Mouse (Mus musculus): ENCODE data around the gene Higd1a. TPM values are rescaled to one million over a fixed set of nuclear protein-coding genes. Genes with fewer than 3 reads are reported as not detected.

The Higd1a gene
- polyA plus RNA-seq, 1 experiment = 78.5 TPM

GRCm38 (mm10) chr9:121903476-121904305 lies 45.5 kb upstream of the Higd1a start:
- Histone ChIP-seq H3K36me3 (ENCODE audit: control insufficient read depth, insufficient read depth, low read length, poor library complexity, severe bottlenecking) (no peaks in the 10 kb centered on the region), H3K9me3 (replicated peaks; ENCODE audit: control insufficient read depth, insufficient read depth, low read length, poor library complexity, severe bottlenecking) (no peaks in the 10 kb centered on the region), H3K4me1 (ENCODE audit: control insufficient read depth, insufficient read depth, low read length) (peaks cover 3% of the 10 kb centered on the region), H3K4me3 (ENCODE audit: low read depth, low read length) (no peak overlapping the region), H3K27ac (ENCODE audit: insufficient read depth, low read length) (no peak overlapping the region), H3K27me3 (ENCODE audit: control insufficient read depth, insufficient read depth, low read length, poor library complexity, severe bottlenecking) (no peaks in the 10 kb centered on the region), H3K9ac (ENCODE audit: low read depth, poor library complexity, severe bottlenecking) (no peak overlapping the region)
- TF ChIP-seq POLR2A (IDR thresholded peaks at IDR 0.05; ENCODE audit: insufficient read depth, low read length) (no peak), EP300 (IDR thresholded peaks at IDR 0.05; ENCODE audit: insufficient read depth, low read depth, low read length) (no peak), CTCF (IDR thresholded peaks at IDR 0.05; ENCODE audit: low read depth, low read length) (no peak)

DNA sequence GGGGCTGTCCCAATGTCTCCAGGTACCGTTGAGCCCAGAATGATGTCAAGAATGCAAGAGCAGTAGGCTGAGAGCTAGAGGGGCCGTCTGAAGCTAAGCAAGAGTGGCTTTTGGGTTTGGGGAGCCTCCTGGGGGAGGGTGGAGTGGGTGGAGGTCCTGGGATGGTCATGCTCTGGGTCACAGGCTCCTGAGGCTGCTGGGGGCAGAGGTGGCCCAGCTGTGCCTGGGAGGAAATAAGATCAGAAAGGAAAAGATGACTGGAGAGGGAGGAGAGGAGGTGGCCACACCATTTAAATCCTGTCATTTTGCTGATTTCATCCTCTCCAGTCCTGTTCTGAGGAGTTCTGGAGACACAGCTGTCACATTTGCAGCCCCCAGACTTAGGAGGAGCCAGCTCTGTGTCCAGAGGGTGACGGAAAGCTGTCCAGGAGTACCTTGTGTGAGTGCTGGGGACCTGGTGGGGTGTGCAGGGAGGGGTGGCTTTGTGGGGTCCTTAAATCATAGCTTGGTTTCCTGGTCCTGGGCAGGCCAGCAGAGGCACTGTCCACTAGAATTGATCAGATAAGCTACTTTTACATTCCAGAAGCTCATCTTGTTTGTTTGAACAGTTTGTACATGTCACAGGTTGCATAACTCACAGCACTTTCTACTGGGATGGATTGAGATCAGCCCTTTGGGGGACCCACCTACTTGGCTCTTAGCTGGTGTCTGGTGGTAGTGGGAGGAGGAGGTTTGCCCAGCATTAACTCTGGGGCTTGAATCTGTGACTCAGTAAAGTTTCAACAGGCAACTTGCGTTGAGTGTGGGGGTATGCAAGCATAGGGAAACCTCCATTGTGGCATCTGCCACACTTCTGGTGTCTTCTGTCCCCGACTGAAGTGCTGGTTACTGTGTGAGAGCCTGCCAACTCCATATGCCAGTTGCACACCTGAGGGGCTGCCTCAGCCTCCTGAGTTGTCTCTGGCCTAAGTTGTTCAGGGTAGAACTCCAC lies 43.8 kb upstream of the Higd1a start:
- no peaks in the 10 kb centered on the region for H3K36me3 ChIP-seq (ENCODE audit: control insufficient read depth, insufficient read depth, low read length, poor library complexity, severe bottlenecking)
- H3K9ac ChIP-seq (ENCODE audit: low read depth, poor library complexity, severe bottlenecking) = no peak overlapping the region
- no peak for TF ChIP-seq CTCF (IDR thresholded peaks at IDR 0.05; ENCODE audit: low read depth, low read length)
- no peak for TF ChIP-seq EP300 (IDR thresholded peaks at IDR 0.05; ENCODE audit: insufficient read depth, low read depth, low read length)
- TF ChIP-seq POLR2A (IDR thresholded peaks at IDR 0.05; ENCODE audit: insufficient read depth, low read length) = no peak
- H3K9me3 ChIP-seq (replicated peaks; ENCODE audit: control insufficient read depth, insufficient read depth, low read length, poor library complexity, severe bottlenecking) = no peaks in the 10 kb centered on the region
- H3K27me3 ChIP-seq (ENCODE audit: control insufficient read depth, insufficient read depth, low read length, poor library complexity, severe bottlenecking) = no peaks in the 10 kb centered on the region
- no peak overlapping the region for H3K4me3 ChIP-seq (ENCODE audit: low read depth, low read length)
- no peaks in the 10 kb centered on the region for H3K4me1 ChIP-seq (ENCODE audit: control insufficient read depth, insufficient read depth, low read length)
- H3K27ac ChIP-seq (ENCODE audit: insufficient read depth, low read length) = no peak overlapping the region

DNA sequence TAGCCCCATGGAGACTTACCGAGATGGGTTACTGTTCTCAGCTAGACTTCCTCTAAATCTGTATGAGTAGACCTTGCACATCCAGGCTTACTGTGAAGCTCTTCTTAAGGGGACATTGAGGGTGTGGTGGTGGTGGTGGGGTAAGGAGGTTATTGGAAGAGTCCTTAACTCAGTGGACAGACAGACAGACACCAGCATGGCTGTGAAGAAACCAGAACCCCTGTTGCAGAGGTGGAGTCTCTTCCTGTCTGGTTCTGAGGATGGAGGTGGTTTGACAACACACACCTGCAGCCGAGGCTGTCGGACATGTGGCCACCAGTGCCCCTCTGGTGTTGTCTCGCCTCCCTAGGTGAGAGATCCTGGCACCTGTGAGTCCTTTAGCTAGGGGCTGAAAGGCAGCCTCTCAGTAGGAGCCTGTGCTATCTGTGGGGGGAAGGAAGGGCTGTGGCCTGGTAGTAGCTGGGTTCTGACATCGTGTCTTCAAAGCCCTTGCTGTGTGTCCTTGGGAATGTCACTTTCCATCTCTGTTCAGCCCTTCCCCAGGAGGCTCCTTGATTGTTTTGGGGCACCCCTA lies 42.2 kb upstream of the Higd1a start:
- Histone ChIP-seq H3K9ac (ENCODE audit: low read depth, poor library complexity, severe bottlenecking) (no peak overlapping the region), H3K27ac (ENCODE audit: insufficient read depth, low read length) (no peak overlapping the region), H3K9me3 (replicated peaks; ENCODE audit: control insufficient read depth, insufficient read depth, low read length, poor library complexity, severe bottlenecking) (no peaks in the 10 kb centered on the region), H3K36me3 (ENCODE audit: control insufficient read depth, insufficient read depth, low read length, poor library complexity, severe bottlenecking) (no peaks in the 10 kb centered on the region), H3K4me1 (ENCODE audit: control insufficient read depth, insufficient read depth, low read length) (no peaks in the 10 kb centered on the region), H3K4me3 (ENCODE audit: low read depth, low read length) (no peak overlapping the region), H3K27me3 (ENCODE audit: control insufficient read depth, insufficient read depth, low read length, poor library complexity, severe bottlenecking) (no peaks in the 10 kb centered on the region)
- TF ChIP-seq POLR2A (IDR thresholded peaks at IDR 0.05; ENCODE audit: insufficient read depth, low read length) (no peak), EP300 (IDR thresholded peaks at IDR 0.05; ENCODE audit: insufficient read depth, low read depth, low read length) (no peak), CTCF (IDR thresholded peaks at IDR 0.05; ENCODE audit: low read depth, low read length) (no peak)

- no peaks in the 10 kb centered on the region for H3K36me3 ChIP-seq (ENCODE audit: control insufficient read depth, insufficient read depth, low read length, poor library complexity, severe bottlenecking)
- H3K27me3 ChIP-seq (ENCODE audit: control insufficient read depth, insufficient read depth, low read length, poor library complexity, severe bottlenecking) = no peaks in the 10 kb centered on the region
- no peak overlapping the region for H3K4me3 ChIP-seq (ENCODE audit: low read depth, low read length)
- H3K9me3 ChIP-seq (replicated peaks; ENCODE audit: control insufficient read depth, insufficient read depth, low read length, poor library complexity, severe bottlenecking) = no peaks in the 10 kb centered on the region
- no peaks in the 10 kb centered on the region for H3K4me1 ChIP-seq (ENCODE audit: control insufficient read depth, insufficient read depth, low read length)
- TF ChIP-seq POLR2A (IDR thresholded peaks at IDR 0.05; ENCODE audit: insufficient read depth, low read length) (no peak), CTCF (IDR thresholded peaks at IDR 0.05; ENCODE audit: low read depth, low read length) (no peak), EP300 (IDR thresholded peaks at IDR 0.05; ENCODE audit: insufficient read depth, low read depth, low read length) (no peak)
- no peak overlapping the region for H3K27ac ChIP-seq (ENCODE audit: insufficient read depth, low read length)
- no peak overlapping the region for H3K9ac ChIP-seq (ENCODE audit: low read depth, poor library complexity, severe bottlenecking)
These were observed 41.1 kb upstream of the Higd1a start for GRCm38 (mm10) chr9:121899306-121899705.

DNA sequence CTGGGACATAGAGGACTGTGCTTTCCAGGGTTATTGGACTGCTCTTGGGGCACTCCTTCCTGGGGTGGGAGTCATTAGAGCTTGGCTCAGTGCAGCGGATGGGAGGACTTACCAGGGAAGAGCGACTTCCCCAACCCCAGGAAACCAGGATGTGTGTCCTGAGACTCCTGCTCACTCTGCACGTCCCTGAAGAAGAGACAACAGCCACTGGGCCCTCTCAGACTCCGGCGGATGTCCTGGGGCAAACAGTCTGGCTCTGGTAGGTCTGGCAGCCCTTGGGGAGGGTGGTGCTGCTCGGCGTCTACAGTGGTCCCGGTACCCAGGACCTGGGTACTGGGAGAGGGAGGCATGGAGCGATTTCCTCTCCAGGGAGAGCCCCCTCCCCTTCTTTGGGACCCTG lies 40.1 kb upstream of the Higd1a start, which contains the start of gene Ackr2:
Ackr2 (plus strand) TSS at position 111 of the 400 bp plus-strand sequence.
- Histone ChIP-seq H3K4me3 (ENCODE audit: low read depth, low read length) (no peak within 1 kb of the TSS), H3K4me1 (ENCODE audit: control insufficient read depth, insufficient read depth, low read length) (no peaks in the 10 kb centered on the region), H3K36me3 (ENCODE audit: control insufficient read depth, insufficient read depth, low read length, poor library complexity, severe bottlenecking) (no peaks in the 10 kb centered on the region), H3K27ac (ENCODE audit: insufficient read depth, low read length) (no peak within 1 kb of the TSS), H3K9me3 (replicated peaks; ENCODE audit: control insufficient read depth, insufficient read depth, low read length, poor library complexity, severe bottlenecking) (no peaks in the 10 kb centered on the region), H3K9ac (ENCODE audit: low read depth, poor library complexity, severe bottlenecking) (no peak within 1 kb of the TSS), H3K27me3 (ENCODE audit: control insufficient read depth, insufficient read depth, low read length, poor library complexity, severe bottlenecking) (no peaks in the 10 kb centered on the region)
- TF ChIP-seq CTCF (IDR thresholded peaks at IDR 0.05; ENCODE audit: low read depth, low read length) (no peak), POLR2A (IDR thresholded peaks at IDR 0.05; ENCODE audit: insufficient read depth, low read length) (no peak), EP300 (IDR thresholded peaks at IDR 0.05; ENCODE audit: insufficient read depth, low read depth, low read length) (no peak)

All from ES-Bruce4 (cell line).